Mouse (Mus musculus): ENCODE results near the gene Krt88.

DNA sequence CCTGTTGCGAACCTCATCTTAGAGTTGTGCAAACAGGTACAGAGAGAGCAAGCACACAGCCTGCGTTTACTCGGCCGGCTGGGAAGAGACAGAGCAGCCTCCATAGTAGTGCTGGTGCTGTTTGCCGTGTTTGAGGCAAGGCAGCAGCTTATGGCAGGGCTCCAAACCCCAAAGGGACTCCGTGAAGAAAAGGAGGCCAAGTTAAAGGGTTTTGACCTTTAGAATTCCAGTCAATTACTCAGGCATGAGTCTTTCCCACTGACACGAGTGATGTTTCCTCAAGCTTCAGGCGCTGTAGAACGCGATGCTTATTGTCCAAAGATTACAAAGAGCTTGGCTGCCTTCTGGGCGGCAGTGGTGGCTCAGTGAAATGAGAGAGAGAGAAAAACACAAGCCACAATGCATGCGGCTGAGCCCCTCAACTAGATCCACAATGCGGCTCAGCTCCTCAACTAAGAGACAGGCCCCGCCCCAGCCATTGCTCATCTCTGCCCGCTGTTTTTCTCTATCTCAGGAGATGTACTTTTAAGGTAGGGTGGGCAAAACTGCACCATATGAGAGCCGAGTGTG lies 10.9 kb downstream of the Krt88 start:
- TF ChIP-seq POLR2A (IDR thresholded peaks at IDR 0.05; ENCODE audit: low read depth, low read length) (no peak), CTCF (IDR thresholded peaks at IDR 0.05; ENCODE audit: extremely low read depth, insufficient read length, insufficient replicate concordance, low read depth, low read length) (no peak)
